Mouse (Mus musculus) lung, postnatal 0 days (tissue): ENCODE results near the gene Gm42372. TPM values are rescaled to one million over a fixed set of nuclear protein-coding genes. Genes with fewer than 3 reads are reported as not detected.
A peak's percentile ranks its signal among the peaks of the same experiment; 100 is the strongest.

ENCODE experiments used
- ATAC-seq: fragments of 200-750 bp; cut with Nextera tagmentation; 2 replicates; pipeline ENCODE4 v1.8.0; 2017; ENCODE audit warnings: moderate library complexity
- DNase-seq: peaks from one replicate; pipeline ENCODE4 v3.0.0-alpha.2; 2016; ENCODE audit warnings: low spot score
- H3K27ac ChIP-seq: fragments of 300-500 bp; sonication (generic); 2 replicates; pipeline ENCODE4 v1.5.1; 2014; ENCODE audit warnings: antibody characterized with exemption, mild to moderate bottlenecking, low read length, mixed read lengths
- H3K27me3 ChIP-seq: fragments of 300-500 bp; sonication (generic); replicated peaks from 2 replicates; pipeline ENCODE4 v1.6.1; 2014; ENCODE audit warnings: low read length, mixed read lengths; ENCODE audit not compliant: insufficient read depth
- H3K36me3 ChIP-seq: fragments of 300-500 bp; sonication (generic); 2 replicates; pipeline ENCODE4 v1.6.1; 2014; ENCODE audit warnings: low read length, mixed read lengths; ENCODE audit not compliant: insufficient read depth
- H3K4me1 ChIP-seq: fragments of 300-500 bp; sonication (generic); 2 replicates; pipeline ENCODE4 v1.6.1; 2014; ENCODE audit warnings: antibody characterized with exemption, low read depth, low read length, mixed read lengths; ENCODE audit not compliant: insufficient read depth
- H3K4me2 ChIP-seq: fragments of 300-500 bp; sonication (generic); replicated peaks from 2 replicates; pipeline ENCODE4 v1.6.1; 2014; ENCODE audit warnings: low read depth, mild to moderate bottlenecking, low read length, moderate library complexity, mixed read lengths
- H3K4me3 ChIP-seq: fragments of 300-500 bp; sonication (generic); 2 replicates; pipeline ENCODE4 v1.5.1; 2014; ENCODE audit warnings: low read depth, low read length
- H3K9ac ChIP-seq: fragments of 300-500 bp; sonication (generic); replicated peaks from 2 replicates; pipeline ENCODE4 v1.6.1; 2014; ENCODE audit warnings: low read depth, mild to moderate bottlenecking
- H3K9me3 ChIP-seq: fragments of 300-500 bp; sonication (generic); 2 replicates; pipeline ENCODE4 v1.6.1; 2016; ENCODE audit warnings: low read length, mixed read lengths
- CTCF ChIP-seq: IDR thresholded peaks from 2 replicates; pipeline ENCODE4 v1.5.1; 2016; ENCODE audit warnings: antibody characterized with exemption, mild to moderate bottlenecking
- EP300 ChIP-seq: IDR thresholded peaks from 2 replicates; pipeline ENCODE4 v1.6.1; 2016; ENCODE audit warnings: antibody characterized with exemption, mild to moderate bottlenecking, control low read depth
- WGBS: fragments of 180-500 bp; shearing (Covaris S2); extraction: QIAGEN DNeasy Blood & Tissue Kit; methylation state at CpG from one replicate; pipeline ENCODE4 v1.1.7; 2014; 5-methylcytosine and 5-hydroxymethylcytosine counted together
- polyA plus RNA-seq: library from polyadenylated mRNA; unstranded; fragments of >200 nt; fragmentation: Nextera tagmentation; extraction: Ambion mirVana; gene quantifications from 2 replicates; pipeline ENCODE4 v1.2.1, GENCODE M21; 2015

The Gm42372 gene
- polyA plus RNA-seq, 1 experiment from 2014 or later = 0.04 TPM

DNA sequence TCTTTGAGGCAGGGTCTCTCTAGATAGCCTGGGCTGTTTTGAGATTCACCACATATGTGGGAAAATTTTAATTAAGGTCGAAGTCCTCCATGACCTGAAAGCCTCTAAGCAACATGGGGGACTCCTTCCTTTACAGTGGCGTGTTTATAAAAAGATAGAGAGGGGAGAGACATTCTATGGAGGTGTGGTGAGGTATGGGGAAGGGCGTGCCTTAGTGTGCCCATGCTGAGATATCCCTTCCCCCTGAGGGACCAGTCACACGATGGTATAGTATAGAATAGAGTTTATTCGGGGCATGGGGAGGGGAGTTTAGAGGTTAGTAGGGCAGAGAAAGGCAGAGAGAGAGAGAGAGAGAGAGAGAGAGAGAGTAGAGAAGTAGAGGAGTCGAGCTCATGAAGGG lies 4.7 kb upstream of the Gm42372 start:
- ATAC-seq (no peak), DNase-seq (no peak)
- Histone ChIP-seq H3K36me3 (no peaks in the 10 kb centered on the region), H3K4me2 (no peak overlapping the region), H3K4me3 (no peak overlapping the region), H3K4me1 (peaks cover 3% of the 10 kb centered on the region; the same call in 1 of the 2 replicates), H3K9ac (no peak overlapping the region), H3K27ac (no peak overlapping the region), H3K9me3 (no peaks in the 10 kb centered on the region), H3K27me3 (no peaks in the 10 kb centered on the region)
- TF ChIP-seq EP300 (no peak), CTCF (no peak)
- 63% methylated on average over 6 of the region's 6 CpGs for WGBS

DNA sequence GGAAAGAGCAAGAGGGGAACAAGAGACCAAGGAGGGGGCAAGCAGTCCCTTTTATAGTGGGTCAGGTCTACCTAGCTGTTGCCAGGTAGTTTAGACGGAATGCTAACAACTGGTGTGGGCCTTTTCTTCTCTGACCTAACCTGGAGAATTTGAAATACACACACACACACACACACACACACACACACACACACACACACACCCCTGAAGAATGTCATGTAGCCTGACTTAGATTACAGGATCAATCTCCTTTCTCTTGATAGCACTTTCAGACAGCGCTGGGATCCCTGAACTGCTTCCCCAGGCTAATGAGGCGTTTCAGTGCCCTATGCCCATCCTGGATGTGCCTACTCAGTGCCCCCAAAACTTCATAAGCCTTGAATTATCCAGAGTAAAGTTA lies 4.3 kb upstream of the Gm42372 start:
- no peak overlapping the region for H3K27ac ChIP-seq
- no peaks in the 10 kb centered on the region for H3K36me3 ChIP-seq
- H3K9me3 ChIP-seq = no peaks in the 10 kb centered on the region
- no peak overlapping the region for H3K4me3 ChIP-seq
- no peaks in the 10 kb centered on the region for H3K27me3 ChIP-seq
- TF ChIP-seq EP300 (no peak), CTCF (no peak)
- no peak overlapping the region for H3K4me2 ChIP-seq
- WGBS = 89% methylated on average over 3 of the region's 3 CpGs
- H3K4me1 ChIP-seq = peaks cover 3% of the 10 kb centered on the region; the same call in 1 of the 2 replicates
- H3K9ac ChIP-seq = no peak overlapping the region
- DNase-seq (no peak), ATAC-seq (no peak)

DNA sequence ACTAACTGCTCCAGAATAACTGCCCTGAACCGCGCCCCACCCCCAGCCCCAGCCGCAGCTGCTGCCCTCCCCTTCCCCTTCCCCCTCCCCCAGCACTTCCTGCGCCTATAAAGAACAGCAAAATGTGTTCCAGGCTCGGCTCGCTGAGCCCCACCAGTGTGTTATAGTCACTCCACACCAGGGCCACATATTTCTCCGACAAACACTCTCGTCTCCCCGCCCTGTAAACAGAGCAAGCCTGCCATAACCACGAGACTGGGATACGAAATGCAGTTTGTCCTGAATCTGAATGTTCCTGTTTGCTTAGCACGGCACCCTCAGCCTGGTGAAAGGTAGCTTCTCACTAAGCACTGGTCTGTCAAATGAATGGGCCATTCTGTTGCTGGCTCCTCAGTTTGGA lies 2.5 kb upstream of the Gm42372 start:
- Histone ChIP-seq H3K27me3 (no peaks in the 10 kb centered on the region), H3K4me2 (peak overlapping the region; percentile 47), H3K27ac (peak overlapping the region; percentile 73), H3K9ac (no peak overlapping the region), H3K4me1 (peaks cover 3% of the 10 kb centered on the region; the same call in 1 of the 2 replicates), H3K9me3 (no peaks in the 10 kb centered on the region), H3K4me3 (peak overlapping the region; percentile 15; the same call in 1 of the 2 replicates), H3K36me3 (no peaks in the 10 kb centered on the region)
- WGBS = under 1% methylated on average over 12 of the region's 12 CpGs
- DNase-seq (peak; percentile 75), ATAC-seq (peak; percentile 71)
- TF ChIP-seq CTCF (no peak), EP300 (no peak)

DNA sequence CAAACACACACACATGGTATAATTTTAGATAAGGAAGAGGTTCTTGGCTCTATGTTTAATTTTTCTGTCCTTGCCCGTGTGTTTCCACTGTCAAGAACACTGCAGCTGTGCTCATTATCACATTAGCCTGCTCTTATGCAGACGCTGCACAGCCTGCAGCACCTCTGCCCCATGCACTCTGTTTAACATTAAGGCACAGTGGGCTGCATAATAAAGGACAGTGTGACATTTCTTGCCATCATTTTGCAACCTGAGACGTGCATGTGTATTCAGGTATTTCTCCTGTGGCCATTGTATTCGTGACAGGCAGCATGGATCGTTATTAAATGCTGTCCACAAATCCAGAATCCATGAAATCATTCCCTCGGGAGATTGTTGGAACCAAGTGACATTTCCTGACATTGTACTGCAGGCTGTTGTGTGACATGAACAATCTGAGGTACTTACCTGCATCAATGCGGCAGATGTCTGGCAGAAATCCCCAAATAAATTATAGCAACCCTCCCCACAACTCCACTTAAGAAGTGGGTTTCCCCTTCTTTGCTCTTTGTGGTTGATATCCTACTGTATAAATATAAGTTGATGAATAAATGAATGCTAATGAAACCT lies 4.8 kb downstream of the Gm42372 start:
- no peak overlapping the region for H3K4me2 ChIP-seq
- H3K4me1 ChIP-seq = peaks cover 5% of the 10 kb centered on the region; the same call in 1 of the 2 replicates
- no peaks in the 10 kb centered on the region for H3K9me3 ChIP-seq
- no peak for TF ChIP-seq EP300
- TF ChIP-seq CTCF = no peak
- ATAC-seq (no peak), DNase-seq (no peak)
- H3K4me3 ChIP-seq = no peak overlapping the region
- no peaks in the 10 kb centered on the region for H3K36me3 ChIP-seq
- 39% methylated on average over 7 of the region's 7 CpGs for WGBS
- H3K9ac ChIP-seq = no peak overlapping the region
- H3K27ac ChIP-seq = no peak overlapping the region
- H3K27me3 ChIP-seq = no peaks in the 10 kb centered on the region

DNA sequence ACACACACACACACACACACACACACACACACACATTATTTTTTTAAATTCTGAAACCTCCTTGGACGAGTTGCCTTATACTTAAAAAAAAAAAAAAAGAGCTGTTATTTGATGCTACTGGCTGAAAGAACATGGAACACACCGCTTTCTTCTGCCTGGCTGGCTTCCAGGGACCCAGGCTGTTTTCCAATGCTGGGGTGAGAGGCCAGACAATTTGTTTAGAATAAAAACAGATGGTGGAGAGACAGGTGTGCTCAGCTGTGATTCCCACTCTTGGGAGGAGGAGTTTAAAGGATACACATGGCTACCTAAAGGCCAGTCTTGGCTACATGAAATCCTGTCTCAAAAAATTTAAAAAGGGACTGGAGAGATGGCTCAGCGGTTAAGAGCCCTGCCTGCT lies 5.5 kb downstream of the Gm42372 start:
- Histone ChIP-seq H3K4me2 (no peak overlapping the region), H3K9me3 (no peaks in the 10 kb centered on the region), H3K9ac (no peak overlapping the region), H3K36me3 (no peaks in the 10 kb centered on the region), H3K4me3 (no peak overlapping the region), H3K27me3 (no peaks in the 10 kb centered on the region), H3K4me1 (peaks cover 7% of the 10 kb centered on the region), H3K27ac (no peak overlapping the region)
- no peak for TF ChIP-seq CTCF
- TF ChIP-seq EP300 = peak; percentile 79
- ATAC-seq (peak; percentile 31), DNase-seq (peak; percentile 58)
- WGBS = 37% methylated on average over 3 of the region's 3 CpGs

DNA sequence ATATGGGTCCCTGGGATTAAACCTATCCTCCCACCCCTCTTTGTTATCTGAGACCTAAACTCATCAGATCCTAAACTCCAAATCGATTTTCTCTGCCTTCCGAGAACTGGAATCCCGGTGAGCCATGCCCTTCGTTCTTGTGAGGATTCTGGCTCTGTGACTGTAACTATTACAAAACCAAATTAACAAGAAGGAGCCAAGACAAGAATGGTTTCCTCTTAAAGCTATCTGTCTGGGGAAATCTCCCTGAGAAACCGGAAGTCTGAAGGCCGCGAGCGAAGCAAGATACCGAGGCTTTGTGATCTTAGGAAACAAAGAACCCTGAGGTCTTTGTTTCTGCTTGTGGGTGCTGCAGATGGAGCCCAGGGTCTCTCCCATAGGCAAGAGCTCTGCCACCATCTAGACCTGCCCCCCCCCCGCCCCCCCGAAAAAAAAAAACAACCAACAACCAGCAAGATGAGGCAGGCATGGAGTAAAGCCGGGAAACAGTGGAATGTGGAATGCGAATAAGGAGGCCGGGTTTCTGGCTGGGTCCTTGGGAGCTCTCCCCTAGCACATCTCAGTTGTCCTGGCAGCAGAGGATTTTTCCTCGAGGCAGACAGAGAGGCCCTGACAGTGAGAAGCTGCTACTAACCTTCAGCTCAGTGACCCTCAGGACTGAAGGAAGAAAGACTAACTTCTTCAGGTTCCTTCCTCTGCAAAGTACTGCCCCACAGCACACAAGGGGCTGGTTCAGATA lies 7.3 kb downstream of the Gm42372 start:
- TF ChIP-seq CTCF (no peak), EP300 (0 out of 2 replicates have a peak, but pooled peaks have one; percentile 27)
- DNase-seq (peak; percentile 72), ATAC-seq (no peak)
- H3K27me3 ChIP-seq = no peaks in the 10 kb centered on the region
- no peak overlapping the region for H3K4me3 ChIP-seq
- no peak overlapping the region for H3K9ac ChIP-seq
- peak overlapping the region; percentile 57 for H3K27ac ChIP-seq
- 0 out of 2 replicates have a peak overlapping the region, but pooled peaks have one; percentile 11 for H3K4me2 ChIP-seq
- WGBS = 22% methylated on average over 15 of the region's 15 CpGs
- H3K36me3 ChIP-seq = no peaks in the 10 kb centered on the region
- peaks cover 8% of the 10 kb centered on the region for H3K4me1 ChIP-seq
- H3K9me3 ChIP-seq = no peaks in the 10 kb centered on the region
